Mouse (Mus musculus) megakaryocyte, embryonic 14.5 days (primary cell): ENCODE measurements around the gene Pus3.

ENCODE experiments used
- FLI1 ChIP-seq: IDR thresholded peaks from 2 replicates; pipeline ENCODE4 v1.6.1; 2012; ENCODE audit warnings: low read length, inconsistent platforms, mixed read lengths
- GATA1 ChIP-seq: IDR thresholded peaks from 3 replicates; pipeline ENCODE4 v1.6.1; 2012; ENCODE audit warnings: mixed read lengths, low read length, inconsistent platforms, borderline replicate concordance

GRCm38 (mm10) chr9:35543099-35543860 is 15.1 kb upstream of the Pus3 start:
- TF ChIP-seq FLI1 (no peak), GATA1 (no peak)
